Mouse (Mus musculus) right cerebral cortex, postnatal 14 days (tissue): Measurements from ENCODE around the gene Pdzd7.

Experiments
- DNase-seq: peaks from one replicate; pipeline ENCODE4 v3.0.0; 2022

The Pdzd7 gene

GRCm38 (mm10) chr19:44982477-44983115, 62.9 kb downstream of the Pdzd7 start:
- DNase-seq: no peak

- no peak for DNase-seq
Observed at GRCm38 (mm10) chr19:44980787-44981186, 64.7 kb downstream of the Pdzd7 start.

- no peak for DNase-seq
Observed at GRCm38 (mm10) chr19:44977148-44977547, 68.4 kb downstream of the Pdzd7 start.
